ENCODE assay signal across 26 mouse cellular contexts in genomic region chr1:174600041-174600440, GRCm38 (mm10).
DNase-seq lines count a peak whose midpoint lies in the region; ATAC-seq and TF ChIP-seq lines count a peak whose summit lies in the region.
"Had no signal": no experiment of that assay in that cellular context is flagged by ENCODE, and none has a peak within 500 bp of the region (broad histone marks: within the 10 kb centered on the region; RNA-seq: fewer than 3 reads in every experiment).

No protein-coding gene starts in this region.

- H3K4me1 ChIP-seq in hindbrain, embryonic 14.5 days (replicated peaks; ENCODE audit: control insufficient read depth, insufficient read depth, low read length), result no peaks in the 10 kb centered on the region
- no peaks in the 10 kb centered on the region for H3K4me1 ChIP-seq in hindbrain, postnatal 0 days (ENCODE audit: insufficient read depth, low read length)
- H3K4me1 ChIP-seq: forebrain, embryonic 10.5 days; forebrain, embryonic 13.5 days had no signal

- H3K27ac ChIP-seq in hindbrain, embryonic 14.5 days, result no peak overlapping the region
- H3K27ac ChIP-seq in hindbrain, postnatal 0 days, result no peak overlapping the region
- H3K27ac ChIP-seq: forebrain, embryonic 10.5 days; forebrain, embryonic 13.5 days; heart, adult 2 months; heart, embryonic 10.5 days; heart, embryonic 13.5 days had no signal

- peak; percentile 37 for DNase-seq in heart, adult 11 months
- no peak for DNase-seq in heart, postnatal 4 days
- no peak for DNase-seq in hindbrain, embryonic 14.5 days (ENCODE audit: low spot score)
- no peak for DNase-seq in hindbrain, postnatal 0 days (ENCODE audit: low spot score)
- DNase-seq in 3T3-L1 (ENCODE audit: low read depth, low spot score) (peak; percentile 63), adipocyte (ENCODE audit: low spot score) (peak; percentile 22)
- DNase-seq in frontal cortex, postnatal 25 days (ENCODE audit: low spot score in 2 of 2), result no peak
- no peak for DNase-seq in gastrocnemius, adult 18-20 months (ENCODE audit: low spot score)
- DNase-seq: adrenal gland, postnatal 10 days; adrenal gland, postnatal 36 days; B cell, adult 2 months; cerebellum, adult 18-20 months; cerebellum, adult 9-10 months; cerebellum, postnatal 14 days; gastrocnemius, postnatal 25 days; heart, adult 2 months; heart, postnatal 14 days had no signal

- TF ChIP-seq CTCF in hindbrain, postnatal 0 days (IDR thresholded peaks at IDR 0.05; ENCODE audit: low read depth), result no peak

- no peak overlapping the region for H3K9ac ChIP-seq in hindbrain, embryonic 14.5 days
- H3K9ac ChIP-seq in hindbrain, postnatal 0 days (replicated peaks; ENCODE audit: low read length), result no peak overlapping the region
- H3K9ac ChIP-seq: forebrain, embryonic 13.5 days; heart, embryonic 13.5 days had no signal

- peak; percentile 14; the same call in 1 of the 2 replicates for ATAC-seq in hindbrain, embryonic 14.5 days (ENCODE audit: low FRiP score)
- no peak for ATAC-seq in hindbrain, postnatal 0 days
- ATAC-seq: activated CD4-positive, CD25-positive, alpha-beta regulatory T cell, adult 4 months; forebrain, embryonic 13.5 days; forebrain, embryonic 16.5 days; intestine, postnatal 0 days had no signal

- no peak overlapping the region for H3K4me2 ChIP-seq in hindbrain, embryonic 14.5 days (replicated peaks)
- no peak overlapping the region for H3K4me2 ChIP-seq in hindbrain, postnatal 0 days (ENCODE audit: low read depth, low read length)
- H3K4me2 ChIP-seq: forebrain, embryonic 13.5 days; heart, embryonic 13.5 days had no signal

- no peaks in the 10 kb centered on the region for H3K27me3 ChIP-seq in hindbrain, embryonic 14.5 days (ENCODE audit: control insufficient read depth, insufficient read depth, low read length)
- H3K27me3 ChIP-seq in hindbrain, postnatal 0 days (ENCODE audit: insufficient read depth, low read length), result no peaks in the 10 kb centered on the region
- H3K27me3 ChIP-seq: CH12.LX; forebrain, embryonic 13.5 days; heart, embryonic 13.5 days had no signal

- no peaks in the 10 kb centered on the region for H3K36me3 ChIP-seq in hindbrain, embryonic 14.5 days (replicated peaks; ENCODE audit: control insufficient read depth, insufficient read depth)
- H3K36me3 ChIP-seq in hindbrain, postnatal 0 days (ENCODE audit: insufficient read depth, low read length), result no peaks in the 10 kb centered on the region; the same call in 1 of the 2 replicates
- H3K36me3 ChIP-seq: G1E; heart, embryonic 10.5 days; heart, embryonic 13.5 days had no signal

- H3K4me3 ChIP-seq in hindbrain, embryonic 14.5 days (replicated peaks; ENCODE audit: low read length), result no peak overlapping the region
- H3K4me3 ChIP-seq in hindbrain, postnatal 0 days (ENCODE audit: low read length), result no peak overlapping the region
- H3K4me3 ChIP-seq: forebrain, embryonic 10.5 days; forebrain, embryonic 13.5 days; heart, adult 2 months; heart, embryonic 10.5 days; heart, embryonic 13.5 days had no signal

- WGBS in hindbrain, embryonic 14.5 days, result 100% methylated on average over 2 of the region's 2 CpGs
- WGBS in hindbrain, postnatal 0 days, result 96% methylated on average over 2 of the region's 2 CpGs

- H3K9me3 ChIP-seq in hindbrain, embryonic 14.5 days (ENCODE audit: control insufficient read depth, low read length), result no peaks in the 10 kb centered on the region
- H3K9me3 ChIP-seq in hindbrain, postnatal 0 days (ENCODE audit: low read length), result no peaks in the 10 kb centered on the region
- H3K9me3 ChIP-seq: forebrain, embryonic 10.5 days; forebrain, embryonic 13.5 days; G1E; heart, embryonic 10.5 days; heart, embryonic 13.5 days had no signal

Comparison
In these comparisons a context has a peak if more than half of its experiments do, and no peak if none do; other contexts are left out.
1. DNase-seq: peak in heart, adult 11 months (single experiment), 3T3-L1 (single experiment) and adipocyte (single experiment); none in heart, postnatal 4 days (single experiment), hindbrain, embryonic 14.5 days (single experiment), hindbrain, postnatal 0 days (single experiment), frontal cortex, postnatal 25 days (0 of 2) and gastrocnemius, adult 18-20 months (single experiment).